7 mouse cellular contexts compared by ENCODE assay signal in the genomic region with DNA sequence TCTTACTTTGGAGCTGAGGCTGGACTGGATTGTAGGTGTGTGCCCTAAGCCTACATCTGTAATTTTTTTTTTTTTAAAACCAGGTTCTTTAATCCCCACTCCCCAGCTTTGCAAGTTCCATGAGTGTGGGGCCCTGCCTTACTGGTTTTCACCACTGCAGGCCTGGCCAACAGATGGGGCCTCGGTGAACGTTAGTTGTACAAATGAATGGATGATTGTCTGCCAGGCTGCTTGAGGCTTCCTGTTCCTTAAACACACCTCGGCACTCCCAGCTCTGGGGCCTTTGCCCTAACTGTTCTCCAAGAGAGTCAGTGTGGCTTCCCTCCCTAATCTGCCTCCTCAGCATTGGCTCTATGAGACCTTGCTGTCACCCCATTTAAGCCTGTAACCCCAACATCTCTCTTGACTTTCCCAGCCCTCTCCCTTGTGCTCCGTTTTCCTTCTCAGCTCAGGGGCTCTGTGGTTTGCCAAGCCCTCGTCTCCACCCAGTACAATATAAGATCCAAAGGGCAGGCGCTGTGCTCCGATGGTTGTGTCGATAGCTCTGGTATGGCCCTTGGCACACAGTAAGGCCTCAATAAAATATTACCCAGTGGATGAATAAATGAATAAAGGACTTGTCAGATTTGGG. TPM values are rescaled to one million over a fixed set of nuclear protein-coding genes. Genes with fewer than 3 reads are reported as not detected.
DNase-seq lines count a peak whose midpoint lies in the region; ATAC-seq and TF ChIP-seq lines count a peak whose summit lies in the region.

No protein-coding gene starts in this region.

- H3K4me1 ChIP-seq in MEL (ENCODE audit: control insufficient read depth in 1 of 2, insufficient read depth in 2 of 2, low read length in 2 of 2) = peaks cover 5 to 40% of the 10 kb centered on the region in 2 experiments
- peaks cover 50% of the 10 kb centered on the region for H3K4me1 ChIP-seq in hindbrain, embryonic 16.5 days (ENCODE audit: control insufficient read depth, insufficient read depth, low read depth, low read length)
- peaks cover 33% of the 10 kb centered on the region for H3K4me1 ChIP-seq in liver, embryonic 16.5 days (ENCODE audit: control insufficient read depth, low read depth, low read length)

- no peaks in the 10 kb centered on the region for H3K9me3 ChIP-seq in MEL (replicated peaks; ENCODE audit: insufficient read depth, low read length)
- H3K9me3 ChIP-seq in hindbrain, embryonic 16.5 days (ENCODE audit: control insufficient read depth, low read length) = no peaks in the 10 kb centered on the region
- H3K9me3 ChIP-seq in liver, embryonic 16.5 days (replicated peaks; ENCODE audit: control insufficient read depth, low read length) = no peaks in the 10 kb centered on the region

- peak overlapping the region; percentile 12 for H3K9ac ChIP-seq in MEL (ENCODE audit: control insufficient read depth, low read depth, low read length, poor library complexity, severe bottlenecking)
- H3K9ac ChIP-seq in hindbrain, embryonic 16.5 days (ENCODE audit: low read depth, low read length) = peak overlapping the region; percentile 47
- H3K9ac ChIP-seq in liver, embryonic 16.5 days (ENCODE audit: low read depth, low read length) = no peak overlapping the region

- peak overlapping the region; percentile 87 for H3K4me2 ChIP-seq in hindbrain, embryonic 16.5 days (ENCODE audit: low read length)
- peak overlapping the region; percentile 26; the same call in 1 of the 2 replicates for H3K4me2 ChIP-seq in liver, embryonic 16.5 days (ENCODE audit: low read depth, low read length)

- H3K4me3 ChIP-seq in MEL (ENCODE audit: control insufficient read depth in 1 of 2, insufficient read depth in 1 of 2, low read depth in 2 of 2, low read length in 2 of 2) = no peak overlapping the region
- H3K4me3 ChIP-seq in hindbrain, embryonic 16.5 days (ENCODE audit: low read length) = peak overlapping the region; percentile 12; the same call in 1 of the 2 replicates
- no peak overlapping the region for H3K4me3 ChIP-seq in liver, embryonic 16.5 days (ENCODE audit: low read depth, low read length)

- TF ChIP-seq RAD21 in MEL (IDR thresholded peaks at IDR 0.05; ENCODE audit: low read depth, low read length) = no peak

- no peak for TF ChIP-seq EP300 in MEL (IDR thresholded peaks at IDR 0.05; ENCODE audit: low read depth in 1 of 2, low read length in 2 of 2)

- ATAC-seq in hindbrain, embryonic 16.5 days = no peak
- ATAC-seq in liver, embryonic 16.5 days (ENCODE audit: low read depth) = no peak

- TF ChIP-seq POLR2A in MEL (IDR thresholded peaks at IDR 0.05; ENCODE audit: control insufficient read depth in 1 of 2, insufficient read depth in 1 of 2, low read depth in 1 of 2, low read length in 2 of 2, poor library complexity in 1 of 2) = no peak

- WGBS in hindbrain, embryonic 16.5 days = 43% methylated on average over 8 of the region's 8 CpGs
- 37% methylated on average over 8 of the region's 8 CpGs for WGBS in liver, embryonic 16.5 days (ENCODE audit: insufficient replicate concordance)

- H3K79me2 ChIP-seq in MEL (ENCODE audit: control insufficient read depth, insufficient read depth, low read length, poor library complexity) = peaks cover 16% of the 10 kb centered on the region

- H3K27ac ChIP-seq in MEL (ENCODE audit: control insufficient read depth, low read depth, low read length) = no peak overlapping the region
- no peak overlapping the region for H3K27ac ChIP-seq in hindbrain, embryonic 16.5 days (ENCODE audit: low read depth, low read length)
- no peak overlapping the region for H3K27ac ChIP-seq in liver, embryonic 16.5 days (ENCODE audit: low read length)

- peaks cover 0 to 18% of the 10 kb centered on the region in 2 experiments; a peak in 2 of 4 replicates for H3K36me3 ChIP-seq in MEL (ENCODE audit: control insufficient read depth in 1 of 2, insufficient read depth in 2 of 2, low read length in 2 of 2)
- H3K36me3 ChIP-seq in hindbrain, embryonic 16.5 days (ENCODE audit: control insufficient read depth, insufficient read depth, low read length) = no peaks in the 10 kb centered on the region
- no peaks in the 10 kb centered on the region for H3K36me3 ChIP-seq in liver, embryonic 16.5 days (ENCODE audit: control insufficient read depth, insufficient read depth)

- peak; percentile 32 for DNase-seq in 3T3-L1 (ENCODE audit: low read depth, low spot score)
- DNase-seq in MEL (ENCODE audit: low read depth, low spot score) = peak; percentile 26
- DNase-seq in thymus, postnatal 0 days (ENCODE audit: low spot score) = no peak
- no peak for DNase-seq in spleen, adult 12 weeks (ENCODE audit: low spot score)
- no peak for DNase-seq in spleen, adult 18-20 months

- TF ChIP-seq CTCF in MEL (IDR thresholded peaks at IDR 0.05 in 2 of 3, conservative IDR thresholded peaks at IDR 0.05 in 1 of 3; ENCODE audit: control insufficient read depth in 1 of 3, insufficient read depth in 1 of 3, low read depth in 2 of 3, low read length in 3 of 3, poor library complexity in 1 of 3, severe bottlenecking in 1 of 3) = no peak

- no peaks in the 10 kb centered on the region for H3K27me3 ChIP-seq in MEL (ENCODE audit: control insufficient read depth in 1 of 2, insufficient read depth in 2 of 2, low read length in 2 of 2)
- H3K27me3 ChIP-seq in hindbrain, embryonic 16.5 days (replicated peaks; ENCODE audit: control insufficient read depth, insufficient read depth, low read length) = no peaks in the 10 kb centered on the region
- peaks cover 12% of the 10 kb centered on the region for H3K27me3 ChIP-seq in liver, embryonic 16.5 days (ENCODE audit: control insufficient read depth, insufficient read depth, low read depth, low read length)

TF ChIP-seq in MEL, 35 proteins besides CTCF, POLR2A, EP300 and RAD21:
- TF ChIP-seq ELF1 (IDR thresholded peaks at IDR 0.05; ENCODE audit: low read depth, low read length) (no peak), MAX (IDR thresholded peaks at IDR 0.05; ENCODE audit: low read length) (no peak), USF1 (IDR thresholded peaks at IDR 0.05; ENCODE audit: low read depth, low read length) (no peak), SMC3 (IDR thresholded peaks at IDR 0.05; ENCODE audit: low read depth, low read length) (no peak), MEF2A (IDR thresholded peaks at IDR 0.05; ENCODE audit: extremely low read depth, insufficient replicate concordance, low read depth, low read length, poor library complexity, severe bottlenecking) (no peak), UBTF (IDR thresholded peaks at IDR 0.05; ENCODE audit: borderline replicate concordance, insufficient read depth, low read depth, low read length) (no peak), ZKSCAN1 (IDR thresholded peaks at IDR 0.05; ENCODE audit: low read depth, low read length) (no peak), SIN3A (IDR thresholded peaks at IDR 0.05; ENCODE audit: low read length) (no peak), MAZ (IDR thresholded peaks at IDR 0.05; ENCODE audit: low read depth, low read length) (no peak), RCOR1 (IDR thresholded peaks at IDR 0.05; ENCODE audit: low read depth, low read length) (no peak), E2F4 (IDR thresholded peaks at IDR 0.05; ENCODE audit: borderline replicate concordance, low read depth, low read length) (no peak), TAL1 (IDR thresholded peaks at IDR 0.05; ENCODE audit: low read length) (no peak), GABPA (IDR thresholded peaks at IDR 0.05; ENCODE audit: low read depth, low read length) (no peak), GATA1 (IDR thresholded peaks at IDR 0.05; ENCODE audit: low read depth, low read length) (no peak), KAT2A (conservative IDR thresholded peaks at IDR 0.05; ENCODE audit: low read depth, low read length) (no peak), NRF1 (IDR thresholded peaks at IDR 0.05; ENCODE audit: insufficient read depth, low read depth, low read length, poor library complexity, severe bottlenecking) (no peak), ZNF384 (IDR thresholded peaks at IDR 0.05; ENCODE audit: low read depth, low read length) (no peak), TCF12 (IDR thresholded peaks at IDR 0.05; ENCODE audit: low read depth, low read length) (no peak)

RNA-seq across cellular contexts. Expression of gene Cnnm4, which starts 4.2 kb away (rescaled TPM):
- total RNA-seq in MEL (2012; rRNA removed) = 7.8 and 8.1 TPM in 2 replicates
- 1 to 10 TPM in 1 of 2 experiments, not detected in 1; 8.5 TPM for polyA plus RNA-seq in MEL (2012; ENCODE audit: insufficient read depth in 1 of 2, insufficient read length in 2 of 2, low read depth in 1 of 2, low replicate concordance in 2 of 2, missing spikeins in 1 of 2)
- polyA plus RNA-seq in hindbrain, embryonic 16.5 days (2015; fragmentation: Nextera tagmentation; extraction: Ambion mirVana) = 11.4 and 12.8 TPM in 2 replicates
- 2.5 and 2.7 TPM in 2 replicates for polyA plus RNA-seq in liver, embryonic 16.5 days (2015; fragmentation: Nextera tagmentation; extraction: Ambion mirVana)
- 12.3 and 13.7 TPM in 2 replicates for polyA plus RNA-seq in thymus, postnatal 0 days (2015; fragmentation: Nextera tagmentation; extraction: Ambion mirVana)

RNA-seq across cellular contexts. Expression of gene Lman2l, which starts 30.5 kb away (rescaled TPM):
- 6.1 and 7.0 TPM in 2 replicates for total RNA-seq in MEL (2012; rRNA removed)
- 10 to 100 TPM in 1 of 2 experiments, not detected in 1; 19.7 TPM for polyA plus RNA-seq in MEL (2012; ENCODE audit: insufficient read depth in 1 of 2, insufficient read length in 2 of 2, low read depth in 1 of 2, low replicate concordance in 2 of 2, missing spikeins in 1 of 2)
- polyA plus RNA-seq in hindbrain, embryonic 16.5 days (2015; fragmentation: Nextera tagmentation; extraction: Ambion mirVana) = 62.9 and 67.6 TPM in 2 replicates
- polyA plus RNA-seq in liver, embryonic 16.5 days (2015; fragmentation: Nextera tagmentation; extraction: Ambion mirVana) = 12.0 and 13.0 TPM in 2 replicates
- polyA plus RNA-seq in thymus, postnatal 0 days (2015; fragmentation: Nextera tagmentation; extraction: Ambion mirVana) = 51.3 and 52.1 TPM in 2 replicates

RNA-seq across cellular contexts. Expression of gene Cnnm3, which starts 36.1 kb away (rescaled TPM):
- total RNA-seq in MEL (2012; rRNA removed) = 3.8 and 4.2 TPM in 2 replicates
- polyA plus RNA-seq in MEL (2012; ENCODE audit: insufficient read depth in 1 of 2, insufficient read length in 2 of 2, low read depth in 1 of 2, low replicate concordance in 2 of 2, missing spikeins in 1 of 2) = 1 to 10 TPM in 1 of 2 experiments, not detected in 1; 9.9 TPM
- polyA plus RNA-seq in hindbrain, embryonic 16.5 days (2015; fragmentation: Nextera tagmentation; extraction: Ambion mirVana) = 4.3 and 5.0 TPM in 2 replicates
- 0.91 and 1.1 TPM in 2 replicates for polyA plus RNA-seq in liver, embryonic 16.5 days (2015; fragmentation: Nextera tagmentation; extraction: Ambion mirVana)
- 3.3 and 3.8 TPM in 2 replicates for polyA plus RNA-seq in thymus, postnatal 0 days (2015; fragmentation: Nextera tagmentation; extraction: Ambion mirVana)

Comparison
In these comparisons a context has a peak if more than half of its experiments do, and no peak if none do; other contexts are left out.
1. DNase-seq: peak in 3T3-L1 (single experiment) and MEL (single experiment); none in thymus, postnatal 0 days (single experiment), spleen, adult 12 weeks (single experiment) and spleen, adult 18-20 months (0 of 2).